Mouse (Mus musculus) hematopoietic stem cell, adult 5-6 weeks (primary cell): Measurements from ENCODE around the gene Mrps31. TPM values are rescaled to one million over a fixed set of nuclear protein-coding genes. Genes with fewer than 3 reads are reported as not detected.

Experiments
- ATAC-seq, 2 experiments: fragments of 125-278 bp in 1 of 2; replicated peaks in 1 of 2; 2 replicates each; pipeline ENCODE4 v1.8.0; 2016 to 2017; ENCODE audit warnings: inconsistent platforms in 2 of 2, mild to moderate bottlenecking in 2 of 2, moderate number of reproducible peaks in 2 of 2, low read depth in 1 of 2, moderate TSS enrichment in 1 of 2; ENCODE audit not compliant: low FRiP score in 2 of 2, poor library complexity in 2 of 2, severe bottlenecking in 2 of 2, insufficient read depth in 1 of 2, low TSS enrichment in 1 of 2
- total RNA-seq: library from RNA; stranded (forward); fragments of 172-1452, 232-1000 nt; gene quantifications from 2 replicates; pipeline ENCODE4 v1.2.3, GENCODE M21; 2017

The Mrps31 gene
- total RNA-seq, 1 experiment from 2014 or later: 31.4 TPM

DNA sequence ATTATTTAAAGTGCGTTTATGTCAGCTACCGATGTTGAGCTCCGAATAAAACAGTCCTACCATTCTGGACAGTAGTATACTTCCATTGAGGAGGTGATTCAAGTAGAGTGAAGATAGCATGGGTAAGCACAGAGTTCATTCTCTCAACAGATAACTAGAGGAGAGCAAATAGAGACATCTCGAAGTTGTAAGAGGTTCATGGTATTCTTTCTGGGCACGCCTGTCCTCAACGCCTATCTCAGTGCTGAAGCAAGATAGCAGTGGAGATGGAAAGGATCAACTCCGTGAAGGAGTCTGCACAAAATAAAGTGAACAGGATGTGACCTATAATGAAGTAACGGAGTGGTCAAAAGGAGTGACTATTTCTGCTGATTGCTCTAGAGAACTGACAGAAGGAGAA is 810 bp downstream of the Mrps31 start:
- no peak for ATAC-seq

Other genes with a start within 250 kb of the Mrps31 start
- gene Nek3, start 244.9 kb upstream of the Mrps31 start, total RNA-seq: 3.7 and 5.1 TPM in 2 replicates
- 40.8 and 50.3 TPM in 2 replicates for gene Ckap2, start 225.5 kb upstream of the Mrps31 start, total RNA-seq
- gene Vps36, start 218.6 kb upstream of the Mrps31 start, total RNA-seq: 55.0 and 68.1 TPM in 2 replicates
- 12.0 and 17.0 TPM in 2 replicates for gene Thsd1, start 184.0 kb upstream of the Mrps31 start, total RNA-seq
- not detected in 2 replicates for gene Tpte, start 127.9 kb upstream of the Mrps31 start, total RNA-seq
- 14.4 and 15.3 TPM in 2 replicates for gene Slc25a15, start 12.8 kb upstream of the Mrps31 start, total RNA-seq